Mouse (Mus musculus): ENCODE results near the gene 9930111J21Rik2.
"Not testable (repeated sequence)": the region's sequence is repeated elsewhere in the genome, so short reads cannot be mapped to it uniquely, and the experiment has no call there.

DNA sequence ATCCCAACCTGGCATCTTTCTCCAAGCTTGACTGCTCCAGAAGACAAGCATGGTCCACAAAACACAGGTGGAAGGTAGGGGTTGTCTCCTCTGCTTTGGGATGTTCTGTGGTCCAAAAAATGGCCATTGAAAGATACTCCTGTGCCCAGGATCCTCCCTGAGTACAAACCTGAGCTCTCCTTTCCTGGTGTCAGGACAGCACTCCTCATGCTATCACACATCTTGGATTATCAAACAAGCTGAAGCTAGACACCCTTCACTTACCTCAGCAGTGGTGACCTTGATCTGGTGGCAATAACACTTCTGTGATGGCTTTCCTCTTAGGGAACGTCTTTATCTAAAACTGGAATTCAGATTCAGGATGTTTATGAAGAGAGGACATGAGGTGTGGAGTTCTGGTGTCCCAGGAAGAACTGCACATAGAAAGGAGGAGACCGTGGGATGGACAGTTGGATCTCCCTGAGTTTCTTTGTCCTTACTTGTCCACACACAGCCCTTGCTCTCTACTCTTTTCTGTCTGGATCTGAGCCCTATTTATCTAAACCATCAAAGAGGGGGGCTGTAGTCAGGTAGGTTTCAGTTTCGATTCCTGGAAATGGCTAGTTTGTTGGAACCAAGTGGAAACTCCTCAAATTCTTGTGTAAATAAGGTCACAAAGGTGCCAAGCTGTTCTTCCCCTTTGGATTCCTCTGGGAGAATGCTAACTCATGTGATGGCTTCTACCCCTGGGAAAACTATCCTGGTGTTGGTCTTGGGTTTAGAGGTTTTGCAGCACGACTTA lies 59.1 kb downstream of the 9930111J21Rik2 start, which contains the start of gene Gm12185:
- not testable (repeated sequence) for TF ChIP-seq EP300 (optimal IDR thresholded peaks at IDR 0.05); CTCF (IDR thresholded peaks at IDR 0.05; ENCODE audit: low read depth)

All from stomach, postnatal 0 days (tissue).